ENCODE assay signal across 8 mouse cellular contexts in genomic region chr6:3498162-3498848, GRCm38 (mm10). TPM values are rescaled to one million over a fixed set of nuclear protein-coding genes. Genes with fewer than 3 reads are reported as not detected.
DNase-seq lines count a peak whose midpoint lies in the region; ATAC-seq and TF ChIP-seq lines count a peak whose summit lies in the region.

Hepacam2 (minus strand) TSS chr6:3498298.
Vps50 (plus strand) TSS chr6:3498382.

- ATAC-seq in embryonic facial prominence, embryonic 15.5 days (ENCODE audit: insufficient number of reproducible peaks, low FRiP score, low TSS enrichment, low read depth), result peak; percentile 97
- ATAC-seq in limb, embryonic 14.5 days (ENCODE audit: low FRiP score, low read depth), result peak; percentile 100
- ATAC-seq in midbrain, postnatal 0 days (ENCODE audit: low FRiP score), result peak; percentile 99

- no peaks in the 10 kb centered on the region for H3K9me3 ChIP-seq in embryonic facial prominence, embryonic 15.5 days (replicated peaks)
- no peaks in the 10 kb centered on the region for H3K9me3 ChIP-seq in limb, embryonic 14.5 days (ENCODE audit: control insufficient read depth, low read length)
- no peaks in the 10 kb centered on the region for H3K9me3 ChIP-seq in midbrain, postnatal 0 days (ENCODE audit: low read length)

- H3K27ac ChIP-seq in bone marrow, adult 2 months (ENCODE audit: control insufficient read depth, insufficient read depth, low read depth, low read length, poor library complexity), result no peak within 1 kb of the TSS
- no peak within 1 kb of the TSS for H3K27ac ChIP-seq in embryonic facial prominence, embryonic 15.5 days (replicated peaks)
- no peak within 1 kb of the TSS for H3K27ac ChIP-seq in limb, embryonic 14.5 days (replicated peaks; ENCODE audit: low read depth, low read length)
- no peak within 1 kb of the TSS for H3K27ac ChIP-seq in midbrain, postnatal 0 days (ENCODE audit: low read depth, low read length)

- peak within 1 kb of the TSS; percentile 65 for H3K9ac ChIP-seq in embryonic facial prominence, embryonic 15.5 days
- peak within 1 kb of the TSS; percentile 71 for H3K9ac ChIP-seq in limb, embryonic 14.5 days (ENCODE audit: low read depth, low read length, severe bottlenecking)
- H3K9ac ChIP-seq in midbrain, postnatal 0 days (replicated peaks; ENCODE audit: low read length, poor library complexity, severe bottlenecking), result peak within 1 kb of the TSS; percentile 66

- H3K4me2 ChIP-seq in embryonic facial prominence, embryonic 15.5 days (replicated peaks), result peak within 1 kb of the TSS; percentile 89
- H3K4me2 ChIP-seq in limb, embryonic 14.5 days (replicated peaks; ENCODE audit: low read depth, low read length, severe bottlenecking), result peak within 1 kb of the TSS; percentile 76
- H3K4me2 ChIP-seq in midbrain, postnatal 0 days (ENCODE audit: low read depth, low read length, poor library complexity, severe bottlenecking), result peak within 1 kb of the TSS; percentile 95

- peaks cover 1% of the 10 kb centered on the region; the same call in 1 of the 2 replicates for H3K4me1 ChIP-seq in bone marrow, adult 2 months (ENCODE audit: control insufficient read depth, insufficient read depth, low read length)
- peaks cover 5% of the 10 kb centered on the region; the same call in 1 of the 2 replicates for H3K4me1 ChIP-seq in embryonic facial prominence, embryonic 15.5 days
- 0 out of 2 replicates have a peak, but pooled peaks cover 5% of the 10 kb centered on the region for H3K4me1 ChIP-seq in limb, embryonic 14.5 days (ENCODE audit: control insufficient read depth, insufficient read depth, low read length)
- H3K4me1 ChIP-seq in midbrain, postnatal 0 days (ENCODE audit: insufficient read depth, low read length), result peaks cover 2% of the 10 kb centered on the region; the same call in 1 of the 2 replicates

- WGBS in bone marrow, adult 2 months, result 3% methylated on average over 28 of the region's 28 CpGs
- under 1% methylated on average over 28 of the region's 28 CpGs for WGBS in embryonic facial prominence, embryonic 15.5 days
- WGBS in limb, embryonic 14.5 days, result under 1% methylated on average over 28 of the region's 28 CpGs
- under 1% methylated on average over 28 of the region's 28 CpGs for WGBS in midbrain, postnatal 0 days

- TF ChIP-seq POLR2A in bone marrow, adult 2 months (IDR thresholded peaks at IDR 0.05; ENCODE audit: borderline replicate concordance, control insufficient read depth, low read depth, low read length), result no peak
- TF ChIP-seq POLR2A in limb, embryonic 14.5 days (IDR thresholded peaks at IDR 0.05; ENCODE audit: borderline replicate concordance, extremely low read depth, insufficient read depth, insufficient read length), result no peak

- DNase-seq in 416B (ENCODE audit: low read depth), result peak; percentile 93
- DNase-seq in heart, adult 8-10 months (ENCODE audit: low spot score), result peak; percentile 93
- peak; percentile 95 for DNase-seq in kidney, adult 9 months
- peak; percentile 94 for DNase-seq in limb, embryonic 14.5 days (ENCODE audit: low spot score)
- peak; percentile 96 for DNase-seq in midbrain, postnatal 0 days (ENCODE audit: low spot score)
- DNase-seq in spleen, postnatal 14 days (ENCODE audit: low spot score in 2 of 2), result peak; percentile 53 to 79

- H3K4me3 ChIP-seq in bone marrow, adult 2 months (replicated peaks; ENCODE audit: control insufficient read depth, low read depth, low read length), result peak within 1 kb of the TSS; percentile 73
- H3K4me3 ChIP-seq in embryonic facial prominence, embryonic 15.5 days (replicated peaks), result peak within 1 kb of the TSS; percentile 89
- H3K4me3 ChIP-seq in limb, embryonic 14.5 days (replicated peaks; ENCODE audit: low read length), result peak within 1 kb of the TSS; percentile 83
- H3K4me3 ChIP-seq in midbrain, postnatal 0 days (ENCODE audit: low read depth, low read length), result peak within 1 kb of the TSS; percentile 87

- TF ChIP-seq CTCF in bone marrow, adult 2 months (IDR thresholded peaks at IDR 0.05; ENCODE audit: control insufficient read depth, insufficient read depth, low read length), result no peak
- TF ChIP-seq CTCF in midbrain, postnatal 0 days (IDR thresholded peaks at IDR 0.05), result peak; percentile 9; the same call in 1 of the 2 replicates

- H3K36me3 ChIP-seq in embryonic facial prominence, embryonic 15.5 days, result no peaks in the 10 kb centered on the region
- no peaks in the 10 kb centered on the region for H3K36me3 ChIP-seq in limb, embryonic 14.5 days (ENCODE audit: control insufficient read depth, insufficient read depth, low read length)
- H3K36me3 ChIP-seq in midbrain, postnatal 0 days (ENCODE audit: insufficient read depth, low read length), result no peaks in the 10 kb centered on the region

- H3K27me3 ChIP-seq in embryonic facial prominence, embryonic 15.5 days, result no peaks in the 10 kb centered on the region
- no peaks in the 10 kb centered on the region for H3K27me3 ChIP-seq in limb, embryonic 14.5 days (ENCODE audit: control insufficient read depth, insufficient read depth, low read length)
- no peaks in the 10 kb centered on the region for H3K27me3 ChIP-seq in midbrain, postnatal 0 days (ENCODE audit: insufficient read depth, low read length)

RNA-seq across cellular contexts. Expression of gene Hepacam2, which starts in this region (rescaled TPM):
- polyA plus RNA-seq in bone marrow, adult 2 months (2011; ENCODE audit: insufficient read depth, insufficient read length, low replicate concordance, missing spikeins), result not detected in 2 replicates
- polyA plus RNA-seq in embryonic facial prominence, embryonic 15.5 days (2015; fragmentation: Nextera tagmentation; extraction: Ambion mirVana), result 1.5 and 1.8 TPM in 2 replicates
- under 1 TPM; 0.11 to 0.41 (median 0.25) TPM for total RNA-seq in heart, adult 8-10 months (2022)
- polyA plus RNA-seq in limb, embryonic 14.5 days (2012; rRNA removed), result 0.04 and 0.34 TPM in 2 replicates
- 0.10 TPM in 1 of 2 replicates, not detected in the other for polyA plus RNA-seq in limb, embryonic 14.5 days (2014; fragmentation: Nextera tagmentation; extraction: Ambion mirVana)
- total RNA-seq in midbrain, postnatal 0 days (2014; rRNA removed), result 2.0 and 3.0 TPM in 2 replicates
- polyA plus RNA-seq in midbrain, postnatal 0 days (2015; fragmentation: Nextera tagmentation; extraction: Ambion mirVana), result 1.4 and 1.6 TPM in 2 replicates

RNA-seq across cellular contexts. Expression of gene Vps50, which starts in this region (rescaled TPM):
- polyA plus RNA-seq in bone marrow, adult 2 months (2011; ENCODE audit: insufficient read depth, insufficient read length, low replicate concordance, missing spikeins), result 4.6 and 16.0 TPM in 2 replicates
- 26.0 and 26.5 TPM in 2 replicates for polyA plus RNA-seq in embryonic facial prominence, embryonic 15.5 days (2015; fragmentation: Nextera tagmentation; extraction: Ambion mirVana)
- 10 to 100 TPM; 12.4 to 17.2 (median 16.0) TPM for total RNA-seq in heart, adult 8-10 months (2022)
- 14.2 and 15.5 TPM in 2 replicates for polyA plus RNA-seq in limb, embryonic 14.5 days (2012; rRNA removed)
- 27.9 and 32.6 TPM in 2 replicates for polyA plus RNA-seq in limb, embryonic 14.5 days (2014; fragmentation: Nextera tagmentation; extraction: Ambion mirVana)
- 36.5 and 40.9 TPM in 2 replicates for total RNA-seq in midbrain, postnatal 0 days (2014; rRNA removed)
- polyA plus RNA-seq in midbrain, postnatal 0 days (2015; fragmentation: Nextera tagmentation; extraction: Ambion mirVana), result 46.4 and 51.8 TPM in 2 replicates
